Mouse (Mus musculus) stomach, postnatal 0 days (tissue): Measurements from ENCODE around the gene Coro7. TPM values are rescaled to one million over a fixed set of nuclear protein-coding genes. Genes with fewer than 3 reads are reported as not detected.

Source experiments
- ATAC-seq: fragments of 200-750 bp; cut with Nextera tagmentation; 2 replicates; pipeline ENCODE4 v1.8.0; 2017; ENCODE audit not compliant: low FRiP score, low TSS enrichment
- DNase-seq: peaks from one replicate; pipeline ENCODE4 v3.0.0-alpha.2; 2016; ENCODE audit warnings: low spot score
- H3K27ac ChIP-seq: fragments of 300-500 bp; sonication (generic); replicated peaks from 2 replicates; pipeline ENCODE4 v1.5.1; 2014; ENCODE audit warnings: mild to moderate bottlenecking, control low read depth
- H3K27me3 ChIP-seq: fragments of 300-500 bp; sonication (generic); 2 replicates; pipeline ENCODE4 v1.6.1; 2014; ENCODE audit warnings: low read length; ENCODE audit not compliant: control insufficient read depth, insufficient read depth
- H3K36me3 ChIP-seq: fragments of 300-500 bp; sonication (generic); 2 replicates; pipeline ENCODE4 v1.6.1; 2014; ENCODE audit warnings: low read length, mixed read lengths; ENCODE audit not compliant: control insufficient read depth, insufficient read depth
- H3K4me1 ChIP-seq: fragments of 300-500 bp; sonication (generic); replicated peaks from 2 replicates; pipeline ENCODE4 v1.6.1; 2014; ENCODE audit warnings: antibody characterized with exemption; ENCODE audit not compliant: control insufficient read depth, insufficient read depth
- H3K4me2 ChIP-seq: fragments of 300-500 bp; sonication (generic); replicated peaks from 2 replicates; pipeline ENCODE4 v1.6.1; 2014; ENCODE audit warnings: low read depth, mild to moderate bottlenecking, control low read depth, moderate library complexity
- H3K4me3 ChIP-seq: fragments of 300-500 bp; sonication (generic); 2 replicates; pipeline ENCODE4 v1.5.1; 2014; ENCODE audit warnings: low read depth, low read length, control low read depth
- H3K9ac ChIP-seq: fragments of 300-500 bp; sonication (generic); 2 replicates; pipeline ENCODE4 v1.6.1; 2014; ENCODE audit warnings: mild to moderate bottlenecking, low read length, control low read depth, mixed read lengths
- H3K9me3 ChIP-seq: fragments of 300-500 bp; sonication (generic); 2 replicates; pipeline ENCODE4 v1.6.1; 2016; ENCODE audit warnings: low read length; ENCODE audit not compliant: control insufficient read depth
- CTCF ChIP-seq: IDR thresholded peaks from 2 replicates; pipeline ENCODE4 v1.5.1; 2016; ENCODE audit warnings: antibody characterized with exemption, low read depth, mild to moderate bottlenecking, moderate library complexity
- EP300 ChIP-seq: optimal IDR thresholded peaks from 2 replicates; pipeline ENCODE3; 2016; ENCODE audit warnings: antibody characterized with exemption
- WGBS: fragments of 180-500 bp; shearing (Covaris S2); extraction: QIAGEN DNeasy Blood & Tissue Kit; methylation state at CpG from one replicate; pipeline ENCODE4 v1.1.7; 2014; 5-methylcytosine and 5-hydroxymethylcytosine counted together
- polyA plus RNA-seq: library from polyadenylated mRNA; unstranded; fragments of >200 nt; fragmentation: Nextera tagmentation; extraction: Ambion mirVana; gene quantifications from 2 replicates; pipeline ENCODE4 v1.2.1, GENCODE M21; 2015

Coro7 gene
- polyA plus RNA-seq, 1 experiment from 2014 or later: 8.1 TPM

- peak overlapping the region; percentile 94 for H3K27ac ChIP-seq
- 45% methylated on average over 11 of the region's 11 CpGs for WGBS
- H3K27me3 ChIP-seq: no peaks in the 10 kb centered on the region
- DNase-seq: peak; percentile 74
- peaks cover 25% of the 10 kb centered on the region for H3K4me1 ChIP-seq
- H3K9me3 ChIP-seq: no peaks in the 10 kb centered on the region
- H3K4me3 ChIP-seq: no peak overlapping the region
- ATAC-seq: peak; percentile 2; the same call in 1 of the 2 replicates
- peak overlapping the region; percentile 83 for H3K4me2 ChIP-seq
- peak overlapping the region; percentile 18; the same call in 1 of the 2 replicates for H3K9ac ChIP-seq
- TF ChIP-seq EP300 (no peak), CTCF (peak; percentile 31; the same call in 1 of the 2 replicates)
- no peaks in the 10 kb centered on the region; the same call in 1 of the 2 replicates for H3K36me3 ChIP-seq
These were observed 35.7 kb downstream of the Coro7 start for GRCm38 (mm10) chr16:4643670-4644419.

- peaks cover 25% of the 10 kb centered on the region for H3K4me1 ChIP-seq
- H3K27ac ChIP-seq: peak overlapping the region; percentile 94
- H3K9me3 ChIP-seq: no peaks in the 10 kb centered on the region
- H3K27me3 ChIP-seq: no peaks in the 10 kb centered on the region
- 0 out of 2 replicates have a peak overlapping the region, but pooled peaks have one; percentile 45 for H3K9ac ChIP-seq
- H3K4me3 ChIP-seq: no peak overlapping the region
- H3K36me3 ChIP-seq: no peaks in the 10 kb centered on the region; the same call in 1 of the 2 replicates
- no peak for ATAC-seq
- peak; percentile 81 for TF ChIP-seq EP300
- no peak for TF ChIP-seq CTCF
- 66% methylated on average over 6 of the region's 6 CpGs for WGBS
- peak overlapping the region; percentile 83 for H3K4me2 ChIP-seq
- peak; percentile 43 for DNase-seq
These were observed 36.6 kb downstream of the Coro7 start for GRCm38 (mm10) chr16:4642937-4643336.

GRCm38 (mm10) chr16:4642190-4642589, 37.4 kb downstream of the Coro7 start:
- no peak overlapping the region for H3K9ac ChIP-seq

GRCm38 (mm10) chr16:4641119-4641838, 38.3 kb downstream of the Coro7 start:
- Histone ChIP-seq H3K9me3 (no peaks in the 10 kb centered on the region), H3K27ac (peak overlapping the region; percentile 94), H3K36me3 (no peaks in the 10 kb centered on the region), H3K4me3 (peak overlapping the region; percentile 69), H3K27me3 (no peaks in the 10 kb centered on the region), H3K4me1 (peaks cover 23% of the 10 kb centered on the region), H3K4me2 (peak overlapping the region; percentile 83), H3K9ac (peak overlapping the region; percentile 82; the same call in 1 of the 2 replicates)
- TF ChIP-seq CTCF: no peak
- TF ChIP-seq EP300: no peak
- 20% methylated on average over 3 of the region's 3 CpGs for WGBS
- ATAC-seq (no peak), DNase-seq (no peak)

More at GRCm38 (mm10) chr16:4642190-4642589, 37.4 kb downstream of the Coro7 start:
- H3K27me3 ChIP-seq: no peaks in the 10 kb centered on the region
- 18% methylated on average over 13 of the region's 13 CpGs for WGBS
- H3K36me3 ChIP-seq: no peaks in the 10 kb centered on the region; the same call in 1 of the 2 replicates
- H3K4me1 ChIP-seq: peaks cover 25% of the 10 kb centered on the region
- H3K9me3 ChIP-seq: no peaks in the 10 kb centered on the region
- H3K4me2 ChIP-seq: peak overlapping the region; percentile 83
- ATAC-seq (peak; percentile 77), DNase-seq (peak; percentile 87)
- peak; percentile 31; the same call in 1 of the 2 replicates for TF ChIP-seq CTCF
- no peak for TF ChIP-seq EP300
- H3K27ac ChIP-seq: peak overlapping the region; percentile 94
- peak overlapping the region; percentile 20; the same call in 1 of the 2 replicates for H3K4me3 ChIP-seq

GRCm38 (mm10) chr16:4640267-4641005, 39.1 kb downstream of the Coro7 start:
- Histone ChIP-seq H3K9me3 (no peaks in the 10 kb centered on the region), H3K4me3 (peak overlapping the region; percentile 69), H3K27ac (peak overlapping the region; percentile 94), H3K9ac (peak overlapping the region; percentile 82), H3K4me2 (peak overlapping the region; percentile 83), H3K36me3 (no peaks in the 10 kb centered on the region), H3K4me1 (peaks cover 23% of the 10 kb centered on the region), H3K27me3 (no peaks in the 10 kb centered on the region)
- ATAC-seq (peak; percentile 65), DNase-seq (peak; percentile 73)
- WGBS: 5% methylated on average over 17 of the region's 17 CpGs
- TF ChIP-seq CTCF (no peak), EP300 (no peak)
